Mouse (Mus musculus) stomach, embryonic 16.5 days (tissue): Measurements from ENCODE around the gene Dnm3. TPM values are rescaled to one million over a fixed set of nuclear protein-coding genes. Genes with fewer than 3 reads are reported as not detected.

Experiments
- ATAC-seq: fragments of 200-750 bp; cut with Nextera tagmentation; 2 replicates; pipeline ENCODE4 v1.8.0; 2017; ENCODE audit warnings: moderate number of reproducible peaks, moderate TSS enrichment; ENCODE audit not compliant: insufficient read depth, low FRiP score
- H3K27ac ChIP-seq: fragments of 300-500 bp; sonication (generic); 2 replicates; pipeline ENCODE4 v1.5.1; 2014; ENCODE audit warnings: low read length
- H3K27me3 ChIP-seq: fragments of 300-500 bp; sonication (generic); 2 replicates; pipeline ENCODE4 v1.6.1; 2014; ENCODE audit warnings: low read length, control low read depth, mixed read lengths; ENCODE audit not compliant: control insufficient read depth, insufficient read depth
- H3K36me3 ChIP-seq: fragments of 300-500 bp; sonication (generic); 2 replicates; pipeline ENCODE4 v1.6.1; 2014; ENCODE audit warnings: low read length; ENCODE audit not compliant: control insufficient read depth, insufficient read depth
- H3K4me1 ChIP-seq: fragments of 300-500 bp; sonication (generic); 2 replicates; pipeline ENCODE4 v1.6.1; 2014; ENCODE audit warnings: low read length, control low read depth, mixed read lengths; ENCODE audit not compliant: control insufficient read depth, insufficient read depth
- H3K4me2 ChIP-seq: fragments of 300-500 bp; sonication (generic); 2 replicates; pipeline ENCODE4 v1.6.1; 2014; ENCODE audit warnings: low read depth, low read length, mixed read lengths
- H3K4me3 ChIP-seq: fragments of 300-500 bp; sonication (generic); replicated peaks from 2 replicates; pipeline ENCODE4 v1.5.1; 2014; ENCODE audit warnings: mild to moderate bottlenecking, low read length
- H3K9ac ChIP-seq: fragments of 300-500 bp; sonication (generic); 2 replicates; pipeline ENCODE4 v1.6.1; 2014; ENCODE audit warnings: low read length
- H3K9me3 ChIP-seq: fragments of 300-500 bp; sonication (generic); replicated peaks from 2 replicates; pipeline ENCODE4 v1.6.1; 2016; ENCODE audit warnings: low read length, control low read depth; ENCODE audit not compliant: control insufficient read depth
- WGBS: fragments of 180-500 bp; shearing (Covaris S2); extraction: QIAGEN DNeasy Blood & Tissue Kit; methylation state at CpG from one replicate; pipeline ENCODE4 v1.1.7; 2014; 5-methylcytosine and 5-hydroxymethylcytosine counted together
- polyA plus RNA-seq: library from polyadenylated mRNA; unstranded; fragments of >200 nt; fragmentation: Nextera tagmentation; extraction: Ambion mirVana; gene quantifications from 2 replicates; pipeline ENCODE4 v1.2.1, GENCODE M21; 2015

Dnm3 gene
- polyA plus RNA-seq, 1 experiment from 2014 or later, result 6.4 TPM

- H3K36me3 ChIP-seq, result no peaks in the 10 kb centered on the region
- H3K9ac ChIP-seq, result no peak overlapping the region
- no peaks in the 10 kb centered on the region for H3K4me1 ChIP-seq
- no peak overlapping the region for H3K4me3 ChIP-seq
- H3K4me2 ChIP-seq, result no peak overlapping the region
- WGBS, result 86% methylated on average over 4 of the region's 4 CpGs
- H3K27ac ChIP-seq, result no peak overlapping the region
- ATAC-seq, result no peak
- H3K9me3 ChIP-seq, result no peaks in the 10 kb centered on the region
- H3K27me3 ChIP-seq, result no peaks in the 10 kb centered on the region
Measured at GRCm38 (mm10) chr1:162354780-162355179, 123.1 kb downstream of the Dnm3 start.

GRCm38 (mm10) chr1:162353831-162354230 lies 124.0 kb downstream of the Dnm3 start:
- Histone ChIP-seq H3K4me2 (no peak overlapping the region), H3K4me1 (no peaks in the 10 kb centered on the region), H3K4me3 (no peak overlapping the region), H3K27ac (no peak overlapping the region), H3K9me3 (no peaks in the 10 kb centered on the region), H3K27me3 (no peaks in the 10 kb centered on the region), H3K9ac (no peak overlapping the region), H3K36me3 (no peaks in the 10 kb centered on the region)
- 80% methylated on average over 4 of the region's 4 CpGs for WGBS
- no peak for ATAC-seq

- no peaks in the 10 kb centered on the region for H3K27me3 ChIP-seq
- H3K9me3 ChIP-seq, result no peaks in the 10 kb centered on the region
- H3K4me2 ChIP-seq, result no peak overlapping the region
- no peak overlapping the region for H3K4me3 ChIP-seq
- ATAC-seq, result no peak
- 80% methylated on average over 6 of the region's 6 CpGs for WGBS
- no peaks in the 10 kb centered on the region for H3K36me3 ChIP-seq
- no peak overlapping the region for H3K27ac ChIP-seq
- no peaks in the 10 kb centered on the region for H3K4me1 ChIP-seq
- no peak overlapping the region for H3K9ac ChIP-seq
Measured at GRCm38 (mm10) chr1:162349306-162349705, 128.5 kb downstream of the Dnm3 start.

- Histone ChIP-seq H3K9ac (no peak overlapping the region), H3K4me1 (no peaks in the 10 kb centered on the region), H3K36me3 (no peaks in the 10 kb centered on the region), H3K27me3 (no peaks in the 10 kb centered on the region), H3K27ac (no peak overlapping the region), H3K4me3 (no peak overlapping the region), H3K9me3 (no peaks in the 10 kb centered on the region), H3K4me2 (no peak overlapping the region)
- ATAC-seq, result no peak
- WGBS, result 44% methylated on average over 4 of the region's 4 CpGs
Measured at GRCm38 (mm10) chr1:162346456-162347011, 131.3 kb downstream of the Dnm3 start.

- no peak for ATAC-seq
- WGBS, result 86% methylated on average over 1 of the region's 1 CpGs
- no peaks in the 10 kb centered on the region for H3K36me3 ChIP-seq
Measured at GRCm38 (mm10) chr1:162337170-162337569, 140.7 kb downstream of the Dnm3 start.

GRCm38 (mm10) chr1:162336640-162337039 lies 141.2 kb downstream of the Dnm3 start:
- Histone ChIP-seq H3K4me2 (no peak overlapping the region), H3K9ac (no peak overlapping the region), H3K36me3 (no peaks in the 10 kb centered on the region), H3K27me3 (no peaks in the 10 kb centered on the region), H3K4me1 (no peaks in the 10 kb centered on the region), H3K4me3 (no peak overlapping the region), H3K27ac (no peak overlapping the region), H3K9me3 (no peaks in the 10 kb centered on the region)
- 15% methylated on average over 1 of the region's 1 CpGs for WGBS
- no peak for ATAC-seq

More at GRCm38 (mm10) chr1:162337170-162337569, 140.7 kb downstream of the Dnm3 start:
- no peaks in the 10 kb centered on the region for H3K4me1 ChIP-seq
- H3K4me2 ChIP-seq, result no peak overlapping the region
- H3K27ac ChIP-seq, result no peak overlapping the region
- H3K9ac ChIP-seq, result no peak overlapping the region
- no peak overlapping the region for H3K4me3 ChIP-seq
- H3K27me3 ChIP-seq, result no peaks in the 10 kb centered on the region
- H3K9me3 ChIP-seq, result no peaks in the 10 kb centered on the region

GRCm38 (mm10) chr1:162336224-162336623 lies 141.6 kb downstream of the Dnm3 start:
- Histone ChIP-seq H3K4me3 (no peak overlapping the region), H3K4me2 (no peak overlapping the region), H3K36me3 (no peaks in the 10 kb centered on the region), H3K27ac (no peak overlapping the region), H3K9ac (no peak overlapping the region), H3K4me1 (no peaks in the 10 kb centered on the region), H3K27me3 (no peaks in the 10 kb centered on the region), H3K9me3 (no peaks in the 10 kb centered on the region)
- 65% methylated on average over 3 of the region's 3 CpGs for WGBS
- ATAC-seq, result no peak

- Histone ChIP-seq H3K9ac (no peak overlapping the region), H3K4me2 (no peak overlapping the region), H3K4me3 (no peak overlapping the region), H3K27me3 (no peaks in the 10 kb centered on the region), H3K9me3 (no peaks in the 10 kb centered on the region), H3K27ac (no peak overlapping the region), H3K36me3 (no peaks in the 10 kb centered on the region), H3K4me1 (no peaks in the 10 kb centered on the region)
- WGBS, result 48% methylated on average over 4 of the region's 4 CpGs
- ATAC-seq, result no peak
Measured at GRCm38 (mm10) chr1:162328673-162329072, 149.2 kb downstream of the Dnm3 start.

GRCm38 (mm10) chr1:162327631-162328030 lies 150.2 kb downstream of the Dnm3 start:
- H3K36me3 ChIP-seq, result no peaks in the 10 kb centered on the region
- H3K4me3 ChIP-seq, result no peak overlapping the region
- no peak overlapping the region for H3K9ac ChIP-seq
- no peak overlapping the region for H3K4me2 ChIP-seq
- no peaks in the 10 kb centered on the region for H3K27me3 ChIP-seq
- H3K4me1 ChIP-seq, result no peaks in the 10 kb centered on the region
- WGBS, result 77% methylated on average over 2 of the region's 2 CpGs
- H3K9me3 ChIP-seq, result no peaks in the 10 kb centered on the region
- no peak for ATAC-seq
- no peak overlapping the region for H3K27ac ChIP-seq
